Mouse (Mus musculus) heart, adult 8-10 months (tissue): ENCODE results near the gene Meis3. TPM values are rescaled to one million over a fixed set of nuclear protein-coding genes. Genes with fewer than 3 reads are reported as not detected.

Experiments
- DNase-seq: peaks from one replicate; pipeline ENCODE4 v3.0.0; 2022; ENCODE audit warnings: low spot score
- total RNA-seq, 4 experiments: library from RNA; stranded (reverse); gene quantifications; 2 replicates each; pipeline ENCODE4 v1.2.4; 2022

The Meis3 gene
- total RNA-seq, 4 experiments from 2014 or later: 4.7 to 6.1 (median 5.2) TPM

DNA sequence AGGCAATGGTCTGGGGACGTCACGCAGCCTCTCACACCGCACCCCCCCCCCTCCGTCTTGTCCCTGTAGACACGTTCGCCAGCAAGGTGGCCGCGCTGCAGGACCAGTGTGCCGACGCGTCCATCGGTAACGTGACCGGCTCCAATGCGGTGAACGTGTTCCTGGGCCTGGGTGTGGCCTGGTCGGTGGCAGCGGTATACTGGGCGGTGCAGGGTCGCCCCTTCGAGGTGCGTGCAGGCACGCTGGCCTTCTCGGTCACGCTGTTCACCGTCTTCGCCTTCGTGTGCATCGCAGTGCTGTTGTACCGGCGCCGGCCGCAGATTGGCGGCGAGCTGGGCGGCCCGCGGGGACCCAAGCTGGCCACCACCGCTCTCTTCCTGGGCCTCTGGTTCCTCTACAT is 16.2 kb upstream of the Meis3 start:
- DNase-seq: no peak

DNA sequence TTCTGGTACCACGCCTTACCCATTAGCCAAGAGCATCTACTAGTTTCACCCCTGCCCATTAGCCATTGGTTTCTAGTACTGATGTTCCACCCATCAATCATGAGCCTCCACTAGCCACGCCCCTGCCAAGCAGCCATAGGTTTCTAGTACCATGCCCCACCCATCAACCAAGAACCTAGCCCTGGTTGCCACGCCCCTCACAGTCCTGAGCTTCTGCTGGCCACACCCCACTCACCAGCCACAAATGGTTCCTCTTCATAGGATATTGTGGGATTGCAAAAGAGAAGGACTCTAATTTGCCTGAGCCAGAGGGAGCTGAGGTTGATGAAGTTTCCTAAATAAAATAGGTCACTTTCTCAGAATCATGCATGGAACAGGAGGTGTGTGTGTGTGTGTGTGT is 14.2 kb upstream of the Meis3 start:
- no peak for DNase-seq

DNA sequence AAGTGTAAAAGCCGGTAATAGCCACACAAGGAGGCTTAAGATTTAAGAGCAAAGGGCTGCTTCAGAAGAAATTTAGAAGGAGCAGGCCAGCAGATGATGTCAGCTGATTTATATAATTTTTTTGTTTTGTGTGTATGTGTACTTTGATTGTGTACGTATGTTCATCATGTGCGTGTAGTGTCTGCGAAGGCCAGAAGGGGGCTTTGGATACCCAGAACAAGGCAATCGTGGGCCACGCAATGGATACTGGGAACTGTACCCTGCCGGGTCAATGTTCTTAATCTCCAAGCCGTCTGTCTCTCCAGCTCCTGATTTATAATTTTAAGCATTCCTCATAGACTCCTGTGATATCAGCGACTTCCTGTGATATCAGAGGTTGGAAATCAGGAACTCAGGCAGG is 13.6 kb upstream of the Meis3 start:
- DNase-seq: no peak

DNA sequence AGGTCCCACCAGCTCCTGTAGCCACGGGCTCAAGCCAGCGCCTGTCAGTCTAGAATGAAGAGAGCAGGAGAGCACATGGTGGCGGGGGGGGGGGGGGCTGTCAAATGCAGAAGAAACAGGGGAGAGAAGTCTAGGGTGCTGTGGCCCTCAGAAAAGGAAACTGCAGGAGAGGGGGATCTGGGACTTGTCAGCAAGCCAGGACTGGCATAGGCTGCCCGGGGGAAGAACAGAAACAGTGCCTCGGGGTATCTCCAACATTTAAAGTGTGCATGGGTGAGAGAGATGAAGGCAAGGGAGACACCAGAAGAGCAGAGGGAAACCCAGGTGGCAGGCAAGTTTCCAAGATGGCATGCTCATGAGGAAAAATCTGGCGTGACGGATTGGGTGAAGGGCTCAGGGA is 12.9 kb upstream of the Meis3 start:
- DNase-seq: no peak

DNA sequence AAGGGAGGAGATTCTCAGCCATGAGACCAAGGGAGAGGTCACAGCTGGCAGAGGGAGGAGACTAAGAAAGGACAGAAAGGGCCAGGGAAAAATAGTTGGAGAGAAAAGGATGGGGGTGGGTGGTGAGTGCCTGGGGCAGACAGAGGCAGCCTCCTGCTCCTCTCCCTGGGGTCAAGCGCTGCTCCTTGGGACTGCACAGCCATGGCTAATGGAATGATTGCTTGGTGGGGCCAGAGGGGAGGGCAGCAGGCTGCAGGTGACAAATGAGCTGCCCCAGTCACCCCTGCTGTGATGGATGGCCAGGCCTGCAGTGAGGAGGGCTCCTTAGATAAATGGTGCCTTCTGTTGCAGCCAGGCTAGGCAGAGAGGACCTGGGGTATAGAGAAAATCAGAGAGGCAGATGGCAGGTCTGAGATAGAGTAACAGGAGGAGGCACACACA is 2.7 kb upstream of the Meis3 start:
- DNase-seq: no peak

DNA sequence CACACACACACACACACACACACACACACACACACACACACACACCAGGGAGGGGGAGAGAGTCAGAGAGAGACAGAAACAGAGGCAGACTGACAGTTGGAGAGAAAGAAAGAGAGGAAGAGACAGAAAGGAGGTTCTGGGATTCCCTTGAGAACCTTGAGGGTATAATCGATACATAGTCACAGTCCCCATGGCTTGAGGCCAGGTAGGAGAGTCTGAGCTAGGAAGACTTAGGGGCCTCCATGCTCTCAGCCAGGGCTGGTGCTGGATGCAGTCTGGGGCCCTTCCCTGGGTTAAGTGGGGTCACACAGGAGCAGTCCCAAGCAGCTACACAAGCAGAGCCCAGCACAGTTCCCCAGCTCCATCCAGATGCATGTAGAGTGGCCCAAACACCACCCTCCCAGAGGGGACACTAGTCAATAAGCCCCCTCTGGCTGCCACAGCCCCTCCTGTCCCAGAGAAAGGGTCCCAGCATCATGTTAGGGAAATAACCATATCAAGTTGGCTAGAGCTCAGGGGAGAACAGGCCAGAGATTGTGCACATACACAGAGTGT is 2.2 kb upstream of the Meis3 start:
- DNase-seq: no peak

DNA sequence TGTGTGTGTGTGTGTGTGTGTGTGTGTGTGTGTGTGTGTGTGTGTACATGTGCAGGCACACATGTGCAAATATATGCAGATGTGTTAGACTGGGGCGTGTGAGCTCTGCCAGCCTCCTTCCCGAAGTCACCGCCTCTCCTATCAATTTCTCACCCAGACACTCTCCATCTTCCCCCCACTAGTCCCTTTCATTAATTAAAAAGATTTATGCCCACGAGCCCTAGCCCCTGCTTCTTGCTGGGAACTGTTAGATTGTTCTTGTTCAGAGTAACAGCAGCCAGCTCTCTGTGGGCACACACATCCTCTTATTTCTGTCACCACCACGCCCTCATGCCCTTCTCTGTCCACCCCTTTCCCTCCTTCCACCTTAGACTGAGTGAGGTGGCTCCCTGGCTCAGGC is 1.7 kb upstream of the Meis3 start:
- DNase-seq: no peak

DNA sequence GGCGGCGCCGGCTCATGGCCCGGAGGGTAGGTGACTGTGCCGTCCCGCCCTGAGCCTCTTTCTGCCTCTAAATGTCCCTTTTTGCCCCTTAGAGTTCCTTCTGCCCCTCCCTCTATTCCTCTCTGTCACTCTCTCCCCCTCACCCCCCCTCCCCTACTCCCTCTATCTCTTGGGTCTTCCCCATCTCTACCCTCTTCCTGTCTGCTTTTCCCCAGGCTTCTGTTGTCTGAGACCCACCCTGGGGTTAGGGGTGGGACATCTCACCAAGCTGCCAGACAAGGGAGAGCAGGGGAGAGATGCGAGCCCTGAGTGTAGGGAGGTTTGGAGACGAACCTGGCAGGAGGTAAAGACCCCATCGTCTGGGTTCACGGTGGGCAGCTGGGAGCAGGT is 647 bp downstream of the Meis3 start:
- DNase-seq: no peak

DNA sequence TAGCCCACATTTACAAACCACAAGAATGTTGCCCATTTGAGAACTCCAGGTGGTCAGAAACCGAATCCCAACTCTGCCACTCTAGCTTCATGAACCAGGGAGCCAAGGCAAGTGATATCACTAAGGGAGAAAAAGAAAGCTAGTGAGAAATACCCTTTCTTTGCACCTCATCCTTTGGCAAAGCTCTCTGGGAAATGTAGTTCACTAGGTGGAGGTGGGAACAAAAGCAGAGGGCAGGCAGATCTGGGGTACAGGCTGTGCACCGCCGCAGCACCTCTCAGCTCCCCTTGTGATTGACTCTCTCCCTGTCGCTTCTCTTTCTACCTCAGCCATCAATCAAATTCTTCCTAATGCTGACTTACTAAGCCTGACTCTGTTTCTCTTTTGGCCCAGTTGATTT is 3.2 kb downstream of the Meis3 start:
- DNase-seq: no peak

DNA sequence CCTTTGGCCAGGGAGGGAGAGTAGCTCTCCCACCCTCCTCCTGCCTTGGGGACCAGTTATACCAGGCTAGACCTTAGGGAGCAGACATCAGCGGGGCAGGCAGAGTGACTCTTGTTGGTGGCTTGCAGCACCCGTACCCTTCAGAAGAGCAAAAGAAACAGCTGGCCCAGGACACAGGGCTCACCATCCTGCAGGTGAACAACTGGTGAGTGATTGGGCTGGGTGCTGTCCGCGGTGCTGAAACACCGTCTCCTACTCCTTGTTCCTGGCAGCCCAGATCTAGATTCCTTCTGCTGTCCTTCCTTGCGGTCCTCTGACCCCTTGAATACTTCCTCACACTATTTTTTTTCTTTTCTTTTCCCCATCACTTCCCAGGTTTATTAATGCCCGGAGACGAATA is 8.8 kb downstream of the Meis3 start:
- no peak for DNase-seq

DNA sequence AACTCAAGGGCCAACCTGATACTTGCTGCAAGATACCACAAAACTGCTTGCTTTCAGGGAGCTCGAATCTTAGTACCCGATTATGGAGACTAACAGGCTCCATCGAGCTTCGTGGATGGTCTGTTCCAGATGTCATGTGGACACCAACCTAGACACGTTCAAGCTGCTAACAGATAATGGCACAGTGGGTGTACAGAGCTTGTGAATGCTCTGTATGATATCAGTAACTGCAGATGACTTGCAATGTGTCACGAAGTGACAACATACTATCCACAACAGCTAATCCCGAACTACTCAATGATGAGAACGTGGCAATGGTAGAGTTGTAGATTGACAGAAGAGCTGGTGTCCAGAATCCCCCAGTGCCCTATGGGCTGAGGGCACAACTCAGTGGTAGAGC is 12.6 kb downstream of the Meis3 start:
- no peak for DNase-seq

DNA sequence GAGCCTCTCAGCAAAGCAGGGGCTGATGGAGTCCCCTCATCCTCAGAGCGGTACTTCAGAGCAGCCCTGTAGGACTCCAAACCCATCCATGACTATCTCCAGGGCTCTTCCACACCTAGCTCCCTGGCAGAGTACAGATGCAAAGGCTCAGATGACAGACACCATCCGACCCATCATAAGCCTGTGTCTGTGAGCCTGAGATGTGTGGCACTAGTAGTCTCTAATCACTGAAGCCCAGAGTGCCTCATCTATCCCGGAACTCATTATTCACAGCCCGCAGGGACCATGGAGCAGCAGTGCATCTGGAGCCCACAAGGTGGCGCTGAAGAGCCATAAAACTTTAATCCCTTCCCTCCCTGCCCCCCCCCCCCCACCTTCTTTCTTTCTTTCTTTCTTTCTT is 17.4 kb downstream of the Meis3 start:
- peak; percentile 72 for DNase-seq

DNA sequence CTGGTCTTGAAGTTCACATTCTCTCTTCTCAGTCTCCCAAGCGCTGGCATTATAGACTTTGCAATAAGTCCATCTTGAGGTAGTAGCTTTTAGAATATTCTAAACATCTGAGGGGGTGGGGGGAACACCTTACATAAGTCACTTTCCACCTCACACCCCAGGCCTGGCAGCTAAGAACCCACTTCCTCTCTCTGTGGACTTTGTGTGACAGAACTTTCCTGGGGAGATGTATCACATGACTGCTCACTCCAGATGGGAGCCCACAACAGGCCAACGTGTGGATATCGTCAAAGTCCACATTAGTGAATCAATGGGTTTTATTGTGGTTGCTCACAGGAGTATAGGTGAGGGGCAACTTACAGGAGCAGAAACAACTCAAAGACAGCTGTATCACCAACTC is 18.8 kb downstream of the Meis3 start:
- DNase-seq: no peak

DNA sequence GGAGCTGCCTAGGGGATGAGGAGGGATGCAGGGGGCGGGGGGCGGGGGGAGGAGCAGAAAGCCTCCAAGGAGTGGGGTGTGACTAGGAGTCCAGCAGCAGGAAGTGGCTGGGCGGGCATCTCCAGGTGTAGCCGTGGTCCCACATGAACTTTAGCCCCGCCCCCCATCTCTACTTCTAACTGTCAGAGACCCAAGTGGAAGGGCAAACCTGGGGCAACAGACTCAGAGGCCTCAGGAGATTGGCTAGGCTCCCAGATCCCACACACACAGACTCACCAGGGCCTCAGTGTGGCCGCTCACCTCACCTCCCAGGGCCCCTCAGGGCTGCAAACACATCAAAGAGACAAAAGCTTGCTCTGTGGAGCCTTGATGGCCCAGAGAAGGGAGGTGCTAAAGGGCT is 21.7 kb downstream of the Meis3 start:
- no peak for DNase-seq

DNA sequence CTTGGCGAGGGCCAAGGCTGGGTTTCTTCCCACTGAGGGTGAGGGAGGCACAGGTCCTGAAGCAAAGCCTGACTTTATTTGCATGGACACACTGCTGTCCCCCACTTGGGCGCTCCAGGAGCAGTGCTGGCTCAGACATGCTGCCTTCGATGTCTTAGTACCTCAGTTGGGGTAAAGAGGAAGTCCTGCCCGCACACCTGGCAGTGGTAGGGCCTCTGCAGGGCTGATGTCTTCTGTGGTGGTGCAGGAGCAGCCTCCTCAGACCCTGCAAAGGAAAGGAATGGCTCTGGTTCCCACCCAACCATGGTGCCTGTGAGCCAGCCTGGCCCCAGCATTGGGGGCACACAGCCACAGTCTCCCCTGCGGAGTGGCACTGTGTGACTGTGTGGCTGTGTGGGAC is 22.3 kb downstream of the Meis3 start:
- no peak for DNase-seq

DNA sequence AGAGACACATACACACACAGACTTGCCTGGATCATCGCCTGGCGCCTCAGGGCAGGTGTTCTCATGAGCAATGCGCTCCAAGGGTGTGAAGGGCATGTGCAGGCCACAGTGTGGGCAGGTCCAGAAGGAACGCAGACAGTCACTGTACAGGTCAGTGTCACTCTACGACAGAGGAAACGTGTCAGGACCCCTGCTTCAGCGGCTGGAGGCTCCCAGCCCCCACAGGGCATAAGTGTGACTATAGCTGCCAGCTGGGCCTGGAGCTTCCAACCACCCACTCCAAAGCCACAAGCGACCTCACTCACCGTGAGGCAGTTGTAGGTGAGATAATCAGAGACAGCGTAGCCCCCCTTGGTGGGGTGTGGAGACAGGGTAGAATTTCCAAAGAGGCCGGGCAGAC is 23.6 kb downstream of the Meis3 start:
- DNase-seq: no peak

DNA sequence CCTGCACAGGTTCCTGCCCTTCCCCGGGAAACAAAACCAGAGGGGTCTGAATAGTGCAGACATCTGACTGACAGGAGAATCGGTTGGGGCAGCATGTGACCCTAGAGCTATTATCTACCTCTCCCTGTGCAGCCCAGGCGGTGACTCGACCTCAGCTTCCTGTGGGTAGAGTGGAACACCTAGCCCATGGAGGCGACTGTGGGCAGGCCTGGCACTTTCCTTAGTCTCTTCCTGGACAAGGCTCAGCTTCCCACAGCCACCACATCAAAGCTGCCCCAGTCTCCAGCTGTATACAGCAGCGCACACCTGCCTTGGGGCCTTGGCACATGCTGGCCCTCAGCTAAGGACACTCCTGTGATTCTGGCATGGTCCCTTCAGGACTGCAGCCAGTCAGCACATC is 26.2 kb downstream of the Meis3 start:
- no peak for DNase-seq

DNA sequence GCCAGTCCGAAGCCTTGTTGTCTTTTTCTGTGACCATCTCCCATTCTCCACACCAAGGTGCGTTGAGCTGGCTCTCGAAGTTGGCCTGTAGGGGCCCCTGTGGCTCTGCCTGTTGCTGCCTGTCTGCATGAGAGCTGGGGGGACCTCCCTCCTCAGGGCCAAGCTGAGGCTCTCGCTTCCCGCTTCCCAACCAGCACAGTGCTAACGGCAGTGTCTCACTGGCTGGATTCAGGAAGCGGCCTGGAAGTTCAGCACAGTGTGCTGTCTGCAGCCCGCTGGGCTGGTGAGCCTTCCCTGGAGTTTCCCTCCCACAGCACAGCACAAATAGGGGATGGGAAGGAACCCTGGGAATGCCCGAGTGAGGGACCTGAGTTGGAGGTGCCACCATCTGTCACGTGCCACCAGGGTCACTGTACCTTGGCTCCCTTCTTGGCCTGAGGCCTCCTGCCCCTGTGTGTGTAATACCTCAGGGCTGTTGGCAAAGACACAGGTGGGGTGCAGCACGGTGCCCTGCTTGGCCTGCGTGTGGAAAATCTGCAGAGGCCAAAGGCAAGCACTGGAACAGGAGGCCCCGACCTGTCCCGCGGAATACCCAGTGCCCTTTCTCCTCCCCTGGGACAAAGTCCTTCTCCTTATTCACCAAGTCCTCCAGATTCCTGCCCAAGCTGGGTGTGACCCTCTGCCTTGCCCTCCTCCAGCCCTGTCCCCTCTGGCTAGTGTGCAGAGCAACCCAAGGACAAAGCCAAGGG is 28.0 kb downstream of the Meis3 start:
- DNase-seq: no peak

DNA sequence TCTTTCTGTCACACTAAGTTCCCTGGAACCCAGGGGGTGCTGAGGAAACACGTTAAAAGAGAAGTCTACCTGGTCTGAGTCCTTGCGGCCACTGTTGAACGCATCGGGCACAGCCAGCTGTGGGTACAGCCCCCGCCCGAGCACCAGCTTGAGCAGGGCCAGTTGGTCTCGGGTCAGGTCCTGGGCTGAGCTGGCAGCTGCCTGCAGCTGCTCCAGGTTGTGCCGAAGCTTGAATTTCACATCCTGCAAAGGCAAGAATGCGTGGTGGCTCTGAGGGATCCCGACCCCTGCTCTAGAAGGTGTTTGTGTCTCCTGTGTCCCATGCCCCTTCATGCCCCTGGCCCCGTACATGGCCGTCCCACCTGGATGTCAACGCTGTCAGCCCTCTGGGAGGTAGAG is 28.6 kb downstream of the Meis3 start:
- no peak for DNase-seq

DNA sequence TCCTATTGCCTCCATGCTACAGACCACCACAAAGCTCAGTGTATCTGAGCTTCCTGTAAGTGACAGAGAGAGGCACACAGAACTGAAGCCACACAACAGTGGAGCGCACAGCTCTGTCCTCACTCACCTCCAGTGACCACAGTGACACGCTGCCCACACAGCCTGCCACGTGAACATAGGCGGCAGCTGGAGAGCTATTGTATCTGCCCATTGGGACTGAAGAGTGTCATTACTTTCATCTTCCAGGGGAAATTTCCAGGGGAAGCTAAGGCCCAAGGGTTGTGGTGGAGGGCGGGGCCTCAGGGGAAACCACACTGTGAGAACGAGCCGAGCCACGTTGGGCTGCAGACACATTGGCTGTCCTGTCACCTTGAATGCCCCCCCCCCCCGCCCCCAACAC is 29.9 kb downstream of the Meis3 start:
- no peak for DNase-seq

DNA sequence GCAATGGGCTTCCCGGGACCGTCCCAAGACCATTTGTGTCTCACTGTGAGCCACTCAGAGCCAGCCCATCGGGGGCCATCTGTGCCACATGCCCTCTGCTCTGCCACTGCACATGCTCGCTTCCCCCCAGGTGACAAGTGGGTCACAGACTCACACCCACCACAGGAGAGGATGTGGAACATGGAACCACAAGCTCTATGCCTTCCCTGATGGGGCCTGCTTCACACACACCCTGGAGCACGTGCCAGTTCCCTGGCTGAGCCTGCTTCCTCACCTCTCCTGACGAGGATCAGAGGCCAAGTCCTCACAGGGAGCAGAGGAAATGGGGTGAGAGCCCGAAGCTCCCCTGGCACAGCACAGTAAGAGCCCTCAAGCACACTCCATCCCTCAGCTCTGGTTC is 32.2 kb downstream of the Meis3 start:
- no peak for DNase-seq

DNA sequence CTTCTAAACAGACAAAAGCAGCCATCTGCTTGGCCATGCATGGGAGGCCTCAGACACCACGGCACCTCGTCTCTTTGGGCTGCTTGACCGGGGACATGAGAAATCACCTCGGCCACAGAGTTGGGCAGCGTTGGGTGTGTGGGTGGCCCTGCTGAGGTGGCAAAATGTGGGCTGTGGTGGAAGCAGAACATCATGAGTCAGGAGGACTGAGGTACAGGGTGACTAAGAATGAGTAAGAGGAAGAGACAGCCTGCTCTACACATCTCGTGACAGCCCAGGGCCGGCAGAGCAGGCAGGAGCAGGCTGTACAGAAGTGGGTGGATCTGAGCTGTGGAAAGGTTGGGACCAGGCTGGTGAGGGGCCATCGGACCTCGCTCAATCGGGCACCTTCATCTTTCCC is 32.6 kb downstream of the Meis3 start:
- peak; percentile 38 for DNase-seq

DNA sequence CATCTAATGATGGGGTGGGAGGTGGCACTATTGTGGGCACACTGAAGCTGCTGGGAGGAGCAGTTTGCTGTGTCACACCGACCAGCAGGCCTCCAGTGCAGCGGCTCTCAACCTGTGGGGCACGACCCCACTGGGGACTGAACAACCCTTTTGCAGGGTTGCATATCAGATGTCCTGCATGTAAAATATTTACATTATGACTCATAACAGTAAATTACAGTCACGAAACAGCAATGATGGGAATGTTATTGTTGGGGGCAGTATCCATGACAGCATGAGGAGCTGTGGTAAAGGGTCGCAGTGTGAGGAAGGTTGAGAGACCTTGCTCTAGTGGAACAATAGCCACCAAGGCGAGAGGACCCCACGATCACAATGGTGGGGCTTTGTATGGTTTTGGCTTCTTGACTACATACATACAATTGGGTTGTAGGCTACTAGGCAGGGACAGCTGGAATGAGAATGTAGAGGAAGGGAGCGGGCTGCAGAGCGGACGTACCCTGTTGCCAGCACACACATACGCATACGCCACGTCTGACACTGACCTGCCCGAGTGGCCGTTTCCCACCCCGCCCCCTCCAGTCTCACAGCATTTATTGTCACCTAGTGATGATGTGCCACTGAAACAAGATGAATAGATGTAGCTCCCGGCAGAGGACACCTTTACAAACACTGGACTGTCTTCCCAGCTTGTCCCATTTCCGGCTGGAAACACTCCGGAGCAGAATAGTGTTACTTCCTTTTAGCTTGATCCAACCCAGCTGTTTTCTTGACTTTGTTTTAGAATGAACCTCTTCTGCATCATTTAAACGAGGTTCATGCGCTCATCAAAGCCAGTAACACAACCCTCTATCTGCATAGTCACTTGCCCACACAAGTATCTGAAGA is 34.1 kb downstream of the Meis3 start:
- DNase-seq: no peak
